Mouse (Mus musculus) neural tube, postnatal 0 days (tissue): Measurements from ENCODE around the gene Mab21l1. TPM values are rescaled to one million over a fixed set of nuclear protein-coding genes. Genes with fewer than 3 reads are reported as not detected.

Source experiments
- polyA plus RNA-seq: library from polyadenylated mRNA; unstranded; fragments of >200 nt; fragmentation: Nextera tagmentation; extraction: Ambion mirVana; gene quantifications from 2 replicates; pipeline ENCODE4 v1.2.1, GENCODE M21; 2015

Gene Mab21l1
- polyA plus RNA-seq, result 60.7 and 65.6 TPM in 2 replicates

DNA sequence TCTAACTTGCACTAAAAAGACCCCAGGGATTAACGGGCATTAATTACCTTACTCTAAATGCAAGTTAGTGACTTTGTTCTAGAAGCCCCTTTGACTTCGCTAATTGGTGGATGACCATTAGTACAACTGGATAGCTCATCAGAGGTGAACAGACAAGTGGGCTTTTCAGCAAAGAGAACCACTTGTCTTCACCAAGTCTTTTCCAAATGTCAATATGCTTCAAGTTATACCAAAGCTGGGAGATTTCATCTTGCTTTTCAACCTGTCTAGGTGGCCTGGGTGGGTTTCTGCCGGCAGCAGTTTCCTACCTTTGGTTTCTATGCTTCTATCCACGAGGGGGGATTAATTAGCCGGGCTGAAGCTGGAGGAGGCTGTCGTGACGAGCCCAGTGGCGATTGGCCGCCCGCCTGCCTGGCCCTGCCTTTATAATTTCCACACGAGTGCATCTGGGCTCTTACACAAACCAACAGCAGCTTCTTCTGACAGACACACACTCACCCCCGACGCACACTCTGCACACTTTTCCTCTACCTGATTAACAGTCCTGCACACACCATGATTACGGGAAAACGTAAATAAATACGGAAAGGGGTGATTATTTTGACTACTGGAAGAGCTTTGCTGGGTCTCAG is at the start of gene Mab21l1:
Mab21l1 (plus strand) TSS at position 455 of the 632 bp plus-strand sequence.

